Mouse (Mus musculus): ENCODE data around the gene Irf2bp2.

GRCm38 (mm10) chr8:126593889-126594480, at the start of gene Irf2bp2:
- TF ChIP-seq CTCF (IDR thresholded peaks at IDR 0.05; ENCODE audit: extremely low read depth, insufficient read length, insufficient replicate concordance, low read depth, low read length) = no peak
- TF ChIP-seq POLR2A (IDR thresholded peaks at IDR 0.05; ENCODE audit: low read depth, low read length) = peak; percentile 99
